In genomic region chr13:98590693-98591389, GRCm38 (mm10) we compare ENCODE assay signal across 18 mouse cellular contexts. TPM values are rescaled to one million over a fixed set of nuclear protein-coding genes. Genes with fewer than 3 reads are reported as not detected.
"Had no signal": no experiment of that assay in that cellular context is flagged by ENCODE, and none has a peak within 500 bp of the region (broad histone marks: within the 10 kb centered on the region; RNA-seq: fewer than 3 reads in every experiment).

No protein-coding gene starts in this region.

- ATAC-seq: liver, embryonic 12.5 days had no signal

- H3K4me2 ChIP-seq: limb, embryonic 15.5 days; liver, embryonic 12.5 days; lung, embryonic 14.5 days; neural tube, embryonic 15.5 days had no signal

- H3K27ac ChIP-seq: limb, embryonic 15.5 days; liver, embryonic 12.5 days; midbrain, embryonic 10.5 days; neural tube, embryonic 15.5 days had no signal

- H3K36me3 ChIP-seq: limb, embryonic 15.5 days; liver, embryonic 12.5 days; midbrain, embryonic 10.5 days; neural tube, embryonic 15.5 days had no signal

- H3K4me3 ChIP-seq: limb, embryonic 15.5 days; liver, embryonic 12.5 days; midbrain, embryonic 10.5 days; myocyte; neural tube, embryonic 15.5 days had no signal

- H3K9ac ChIP-seq: limb, embryonic 15.5 days; liver, embryonic 12.5 days; lung, embryonic 14.5 days; neural tube, embryonic 15.5 days had no signal

- H3K9me3 ChIP-seq: limb, embryonic 15.5 days; liver, embryonic 12.5 days; midbrain, embryonic 10.5 days; neural tube, embryonic 15.5 days had no signal

- DNase-seq: lung, embryonic 14.5 days; lung, postnatal 10 days; lung, postnatal 4 days; midbrain, embryonic 14.5 days; right cerebral cortex, adult 18-20 months; right cerebral cortex, postnatal 25 days; thymus, adult 2 months; thymus, postnatal 36 days had no signal

RNA-seq across cellular contexts. Expression of gene Tmem174, which starts 46.4 kb away (rescaled TPM):
- total RNA-seq: layer of hippocampus, postnatal 25 days had no signal
- polyA plus RNA-seq: limb, embryonic 11.5 days; limb, embryonic 15.5 days; liver, embryonic 12.5 days; liver, embryonic 16.5 days; midbrain, embryonic 14.5 days; myocyte; neural tube, embryonic 11.5 days; neural tube, embryonic 15.5 days; testis, adult 2 months had no signal
